Mouse (Mus musculus) retina, embryonic 14.5 days (tissue): ENCODE measurements around the gene Vldlr.

Experiments
- DNase-seq: peaks from one replicate; pipeline ENCODE4 v3.0.0-alpha.2; 2015; ENCODE audit warnings: low spot score

Vldlr gene

GRCm38 (mm10) chr19:27233386-27233785 lies 17.1 kb downstream of the Vldlr start:
- no peak for DNase-seq

- DNase-seq: no peak
Observed at GRCm38 (mm10) chr19:27239913-27240312, 23.6 kb downstream of the Vldlr start.

GRCm38 (mm10) chr19:27243527-27243926 lies 27.2 kb downstream of the Vldlr start:
- DNase-seq: no peak

GRCm38 (mm10) chr19:27254756-27255155 lies 38.5 kb downstream of the Vldlr start:
- no peak for DNase-seq

- no peak for DNase-seq
Observed at GRCm38 (mm10) chr19:27255678-27256077, 39.4 kb downstream of the Vldlr start.

- no peak for DNase-seq
Observed at GRCm38 (mm10) chr19:27260102-27260501, 43.8 kb downstream of the Vldlr start.

GRCm38 (mm10) chr19:27260621-27261278 lies 44.5 kb downstream of the Vldlr start:
- no peak for DNase-seq

- no peak for DNase-seq
Observed at GRCm38 (mm10) chr19:27262141-27262540, 45.9 kb downstream of the Vldlr start.

- no peak for DNase-seq
Observed at GRCm38 (mm10) chr19:27273385-27273784, 57.1 kb downstream of the Vldlr start.

- no peak for DNase-seq
Observed at GRCm38 (mm10) chr19:27274382-27274781, 58.1 kb downstream of the Vldlr start.

- no peak for DNase-seq
Observed at GRCm38 (mm10) chr19:27279174-27279573, 62.9 kb downstream of the Vldlr start.
